Mouse (Mus musculus): ENCODE data around the gene Esam.

The Esam gene

GRCm38 (mm10) chr9:37530031-37530887 is 2.4 kb downstream of the Esam start:
- in situ Hi-C loops (cut with MboI, MseI): no loop called here

DNA sequence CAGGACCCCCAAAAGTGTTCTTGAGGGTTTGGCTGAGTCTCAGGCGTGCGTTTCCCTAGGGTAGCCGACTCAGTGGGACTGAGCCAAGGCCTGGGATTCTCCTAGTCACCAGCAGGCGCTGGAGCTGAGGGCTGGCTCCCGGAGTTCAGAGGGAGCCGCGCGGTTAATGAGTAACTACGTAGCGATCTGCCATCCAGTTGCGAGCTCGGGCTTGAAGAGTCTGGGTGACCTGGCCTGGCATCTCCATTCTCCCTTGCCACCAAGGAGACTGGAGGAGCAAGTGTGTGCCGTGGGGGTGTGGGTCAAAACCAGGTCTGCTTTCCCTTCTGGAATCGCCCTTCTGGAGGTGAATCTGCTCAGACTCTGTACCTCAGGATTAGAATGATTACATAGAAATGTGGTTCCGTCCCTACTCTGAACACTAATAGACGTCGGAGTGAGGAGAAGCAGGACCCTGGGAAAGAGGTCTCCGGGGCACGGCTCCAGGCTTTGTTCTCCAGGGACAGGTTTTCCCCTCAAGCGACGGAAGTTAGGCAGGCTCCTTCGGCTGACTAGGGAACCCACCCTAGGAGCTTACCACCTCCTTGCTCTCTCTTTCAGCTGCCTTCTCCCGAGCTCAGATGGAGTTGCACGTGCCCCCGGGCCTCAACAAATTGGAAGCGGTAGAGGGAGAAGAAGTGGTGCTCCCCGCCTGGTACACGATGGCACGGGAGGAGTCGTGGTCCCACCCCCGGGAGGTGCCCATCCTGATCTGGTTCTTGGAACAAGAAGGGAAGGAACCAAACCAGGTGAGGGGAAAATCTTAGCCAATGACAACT is 3.2 kb downstream of the Esam start:
- in situ Hi-C loops (cut with MboI, MseI): no loop called here

- in situ Hi-C loops (cut with MboI, MseI): loop anchor here in 1 of 2 experiments (5.0 kb wide), 1 partner anchor 75 kb away; no protein-coding TSS in a partner anchor
Measured at GRCm38 (mm10) chr9:37536851-37537250, 9.0 kb downstream of the Esam start.

- in situ Hi-C loops (cut with MboI, MseI): loop anchor here in 1 of 2 experiments (5.0 kb wide), 1 partner anchor 75 kb away; no protein-coding TSS in a partner anchor
Measured at GRCm38 (mm10) chr9:37537658-37538250, 9.9 kb downstream of the Esam start.

GRCm38 (mm10) chr9:37539170-37540025 is 11.5 kb downstream of the Esam start, which contains the start of gene Vsig2:
Gene Vsig2, plus strand, starts transcription at chr9:37539255.
- in situ Hi-C loops (cut with MboI, MseI): loop anchor here (5.0 to 10.0 kb wide), 3 partner anchors 73 to 77 kb away; partner anchors contain the start of gene Spa17 (in 2 of the 2)

DNA sequence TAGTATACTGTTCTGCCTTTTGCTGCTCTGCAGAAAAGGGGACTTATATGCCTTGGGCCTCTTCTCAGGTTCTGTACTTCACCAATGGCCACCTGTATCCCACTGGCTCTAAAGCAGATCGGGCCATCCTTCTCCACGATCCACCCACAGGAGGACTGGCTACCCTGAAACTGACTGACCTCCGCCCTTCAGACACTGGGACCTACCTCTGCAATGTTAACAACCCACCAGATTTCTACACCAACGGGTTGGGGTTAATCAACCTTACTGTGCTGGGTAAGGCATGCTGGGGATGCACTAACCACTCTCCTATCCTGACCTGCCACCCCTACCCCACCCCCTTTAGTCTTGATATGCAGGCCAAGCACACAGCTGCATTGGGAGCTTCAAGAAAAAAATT is 12.3 kb downstream of the Esam start:
- in situ Hi-C loops (cut with MboI, MseI): loop anchor here (5.0 to 10.0 kb wide), 2 partner anchors 72 to 75 kb away; partner anchors contain the start of gene Spa17 (in 2 of the 2)

DNA sequence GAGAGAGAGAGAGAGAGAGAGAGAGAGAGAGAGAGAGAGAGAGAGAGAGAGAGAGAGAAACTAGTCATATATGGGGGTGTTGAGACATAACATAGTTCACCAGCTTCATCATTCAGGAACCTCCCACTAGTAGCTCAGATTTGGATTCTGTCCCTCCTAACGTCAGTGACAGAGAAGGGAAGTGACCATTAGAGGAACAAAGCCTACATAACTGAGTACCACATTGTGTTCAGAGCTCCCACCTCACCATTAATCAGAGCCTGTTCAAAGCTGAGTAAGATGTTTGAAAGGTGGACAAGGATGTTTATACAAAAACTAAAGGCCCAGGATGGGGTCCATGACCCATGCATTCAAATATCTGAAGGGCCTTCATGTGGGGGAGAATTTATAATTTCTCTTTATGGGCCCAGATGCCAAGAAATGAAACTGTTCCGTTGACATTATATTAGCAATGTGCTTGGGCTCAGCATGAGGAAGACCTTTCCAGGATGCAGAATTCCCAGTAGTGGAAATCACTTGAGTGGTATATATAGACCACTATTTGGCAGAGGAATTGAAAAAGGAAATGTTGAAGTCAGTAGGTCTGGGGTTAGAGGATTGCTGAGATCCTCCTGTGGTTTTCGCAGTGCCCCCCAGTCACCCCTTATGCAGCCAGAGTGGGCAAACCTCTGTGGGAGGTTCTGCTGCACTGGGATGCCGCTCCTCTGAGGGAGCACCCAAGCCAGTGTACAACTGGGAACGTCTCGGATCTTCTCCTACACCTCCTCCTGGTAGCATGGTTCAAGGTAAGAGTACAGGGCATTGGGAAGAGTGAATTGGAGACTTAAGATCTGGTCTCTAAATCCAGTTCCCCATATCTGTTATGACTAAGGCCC is 13.1 kb downstream of the Esam start:
- in situ Hi-C loops (cut with MboI, MseI): loop anchor here (5.0 to 10.0 kb wide), 2 partner anchors 71 to 74 kb away; partner anchors contain the start of gene Spa17 (in 2 of the 2)

DNA sequence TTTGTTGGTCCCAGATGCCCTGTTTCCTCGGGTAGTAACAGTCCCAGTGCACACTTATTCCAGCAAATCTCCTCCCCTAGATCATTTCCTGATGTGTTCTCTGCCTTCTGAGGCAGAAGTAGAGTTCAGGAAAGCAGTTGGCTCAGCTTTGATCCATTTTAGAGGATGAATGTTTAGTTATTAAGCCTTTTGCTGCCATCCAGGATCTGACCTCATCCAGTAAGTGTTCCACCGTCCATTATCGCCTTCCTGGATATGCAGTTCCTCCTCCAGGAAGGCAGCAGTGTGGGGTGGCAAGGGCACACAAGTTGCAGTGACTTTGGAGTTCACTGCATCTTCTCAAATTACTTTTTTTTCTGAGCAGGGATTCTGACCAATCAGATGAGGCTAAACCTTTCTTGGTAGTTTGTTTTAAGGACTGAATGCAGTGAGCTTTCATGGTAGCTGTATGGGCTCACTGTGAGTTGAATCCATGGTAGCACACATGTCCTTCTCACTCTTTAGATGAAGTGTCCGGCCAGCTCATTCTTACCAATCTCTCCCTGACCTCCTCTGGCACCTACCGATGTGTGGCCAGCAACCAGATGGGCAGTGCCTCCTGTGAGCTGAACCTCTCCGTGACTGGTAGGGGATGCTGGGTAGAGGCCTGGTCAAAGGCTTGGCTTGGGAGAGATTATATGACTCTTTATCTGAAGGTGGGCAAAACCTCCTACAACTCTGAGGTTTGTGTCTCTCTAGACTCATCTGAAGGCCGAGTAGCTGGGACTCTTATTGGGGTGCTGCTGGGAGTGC is 14.2 kb downstream of the Esam start:
- in situ Hi-C loops (cut with MboI, MseI): loop anchor here (5.0 to 10.0 kb wide), 2 partner anchors 70 to 73 kb away; partner anchors contain the start of gene Spa17 (in 2 of the 2)

- in situ Hi-C loops (cut with MboI, MseI): loop anchor here (5.0 to 10.0 kb wide), 2 partner anchors 68 to 71 kb away; partner anchors contain the start of gene Spa17 (in 2 of the 2)
Measured at GRCm38 (mm10) chr9:37543869-37544440, 16.1 kb downstream of the Esam start.

DNA sequence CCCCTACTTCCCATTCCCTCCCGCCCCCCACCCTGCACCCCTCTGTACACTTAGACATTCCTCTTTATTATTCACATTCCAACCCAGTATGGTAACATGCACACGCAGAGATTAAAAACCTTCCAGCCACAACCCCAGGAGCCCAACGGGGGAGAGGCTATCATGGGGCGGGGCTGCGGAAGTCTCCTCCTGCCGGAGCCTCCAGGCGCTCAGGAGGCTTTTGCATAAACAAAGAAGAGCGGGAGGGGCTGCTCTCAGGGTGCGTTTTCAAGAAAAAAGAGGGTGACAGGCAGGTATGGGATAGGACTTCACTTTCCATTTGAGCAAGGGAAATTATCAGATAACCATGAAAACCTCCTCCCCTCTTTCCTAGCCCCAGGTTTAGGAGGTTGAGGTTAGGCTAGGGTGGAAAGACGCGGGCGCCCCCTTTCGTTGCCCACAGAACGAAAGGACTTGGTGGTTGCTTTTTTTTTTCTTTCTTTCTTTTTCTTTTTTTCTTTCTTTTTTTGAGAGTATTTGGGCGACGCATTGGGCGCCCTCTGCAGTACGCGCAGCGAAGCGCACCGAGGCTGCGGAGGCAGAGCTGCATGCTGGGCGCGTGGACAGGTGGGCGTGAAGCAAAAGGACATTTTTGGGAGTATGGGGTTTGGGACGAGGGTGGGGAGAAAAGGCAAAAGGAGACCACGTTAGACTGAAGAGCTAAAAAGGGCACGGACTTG is 16.7 kb downstream of the Esam start:
- in situ Hi-C loops (cut with MboI, MseI): loop anchor here (5.0 to 10.0 kb wide), 2 partner anchors 68 to 70 kb away; partner anchors contain the start of gene Spa17 (in 2 of the 2)

DNA sequence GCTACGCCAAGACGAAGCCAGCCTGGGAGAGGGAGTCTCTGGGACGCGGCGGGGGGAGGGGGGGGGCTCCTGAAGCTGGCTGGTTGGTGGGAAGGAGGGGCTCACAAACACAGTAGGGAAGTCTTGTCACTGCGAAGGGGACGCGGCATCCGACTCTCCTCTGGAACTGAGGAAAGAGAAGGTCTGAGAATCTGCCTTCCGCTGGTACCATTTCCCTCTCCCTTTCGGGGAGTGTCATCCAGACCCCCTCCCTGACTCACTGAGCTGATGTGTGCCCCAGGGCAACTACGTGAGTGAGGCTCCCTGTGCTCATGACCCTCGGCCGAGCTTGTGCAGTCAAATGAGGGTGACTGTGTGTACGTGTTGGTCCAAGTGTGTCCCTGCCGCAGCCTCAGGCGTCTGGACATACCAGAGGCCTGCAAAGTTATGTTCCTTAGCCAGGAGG is 17.3 kb downstream of the Esam start:
- in situ Hi-C loops (cut with MboI, MseI): loop anchor here in 1 of 2 experiments (10.0 kb wide), 1 partner anchor 70 kb away; the partner anchor contains the start of gene Spa17

- in situ Hi-C loops (cut with MboI, MseI): loop anchor here in 1 of 2 experiments (10.0 kb wide), 1 partner anchor 69 kb away; the partner anchor contains the start of gene Spa17
Measured at GRCm38 (mm10) chr9:37545847-37546452, 18.1 kb downstream of the Esam start.

DNA sequence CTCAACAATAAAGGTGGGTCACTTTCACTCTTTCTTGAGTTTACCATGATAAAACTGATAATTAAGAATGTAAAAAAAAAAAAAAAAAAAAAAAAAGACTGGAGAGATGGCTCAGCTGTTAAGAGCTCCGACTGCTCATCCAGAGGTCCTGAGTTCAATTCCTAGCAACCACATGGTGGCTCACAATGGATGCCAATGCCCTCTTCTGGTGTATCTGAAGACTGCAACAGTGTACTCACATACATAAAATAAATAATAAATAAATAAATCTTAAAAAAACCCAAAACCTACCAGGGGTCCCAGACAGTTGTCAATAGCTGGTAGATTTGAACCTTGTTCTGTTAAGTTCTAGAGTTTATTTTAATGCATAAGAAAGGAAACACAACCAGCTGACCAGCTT is 19.0 kb downstream of the Esam start:
- in situ Hi-C loops (cut with MboI, MseI): loop anchor here in 1 of 2 experiments (10.0 kb wide), 1 partner anchor 68 kb away; the partner anchor contains the start of gene Spa17

- in situ Hi-C loops (cut with MboI, MseI): no loop called here
Measured at GRCm38 (mm10) chr9:37550435-37550834, 22.6 kb downstream of the Esam start.

GRCm38 (mm10) chr9:37551751-37552531 is 24.1 kb downstream of the Esam start:
- in situ Hi-C loops (cut with MboI, MseI): no loop called here

All from T-helper 17 cell (primary cell).